Mouse (Mus musculus) CH12.LX (cell line): ENCODE data around the gene Crls1. TPM values are rescaled to one million over a fixed set of nuclear protein-coding genes. Genes with fewer than 3 reads are reported as not detected.

Source experiments
- DNase-seq: peaks from one replicate; pipeline ENCODE4 v3.0.0-alpha.2; 2013; ENCODE audit errors: extremely low read depth
- H3K27ac ChIP-seq: 2 replicates; pipeline ENCODE4 v1.5.1; 2012; ENCODE audit warnings: low read depth, mild to moderate bottlenecking, control low read depth, moderate library complexity; ENCODE audit not compliant: insufficient read depth
- H3K27me3 ChIP-seq: replicated peaks from 2 replicates; pipeline ENCODE3; 2012; ENCODE audit warnings: inconsistent platforms
- H3K36me3 ChIP-seq, 2 experiments: replicated peaks in 1 of 2; 2 replicates each; pipeline versions ENCODE3 to v1.6.1; 2012; ENCODE audit warnings: inconsistent platforms in 1 of 2, low read length in 1 of 2, mild to moderate bottlenecking in 1 of 2, mixed read lengths in 1 of 2, moderate library complexity in 1 of 2; ENCODE audit not compliant: control insufficient read depth in 1 of 2, insufficient read depth in 1 of 2
- H3K4me1 ChIP-seq, 2 experiments: 2 replicates each; pipeline ENCODE4 v1.6.1; 2012; ENCODE audit warnings: inconsistent platforms in 1 of 2, moderate library complexity in 1 of 2; ENCODE audit not compliant: insufficient read depth in 2 of 2, control insufficient read depth in 1 of 2
- H3K4me2 ChIP-seq: 2 replicates; pipeline ENCODE4 v1.6.1; 2012; ENCODE audit warnings: low read depth, mild to moderate bottlenecking, control low read depth; ENCODE audit not compliant: poor library complexity, insufficient read depth, severe bottlenecking
- H3K4me3 ChIP-seq, 3 experiments: fragments of 150-350 bp in 1 of 3; sonication (generic) in 1 of 3; replicated peaks in 1 of 3; 2 replicates each; pipeline versions ENCODE3 to v1.5.1; 2011 to 2012; ENCODE audit warnings: low read depth in 2 of 3, low read length in 2 of 3, mild to moderate bottlenecking in 2 of 3, moderate library complexity in 2 of 3, control low read depth in 1 of 3, improper control_type of control experiment in 1 of 3, inconsistent platforms in 1 of 3, mixed read lengths in 1 of 3; ENCODE audit not compliant: poor library complexity in 1 of 3
- H3K79me2 ChIP-seq: replicated peaks from 2 replicates; pipeline ENCODE4 v1.6.1; 2012; ENCODE audit warnings: mild to moderate bottlenecking, moderate library complexity; ENCODE audit not compliant: control insufficient read depth, poor library complexity, insufficient read depth, severe bottlenecking; ENCODE audit errors: extremely low read depth
- H3K9ac ChIP-seq: 2 replicates; pipeline ENCODE4 v1.6.1; 2012; ENCODE audit warnings: low read depth, mild to moderate bottlenecking, control low read depth, moderate library complexity; ENCODE audit not compliant: insufficient read depth
- H3K9me3 ChIP-seq: replicated peaks from 2 replicates; pipeline ENCODE3; 2012; ENCODE audit warnings: low read length, inconsistent platforms, mixed read lengths
- BHLHE40 ChIP-seq: IDR thresholded peaks from 2 replicates; pipeline ENCODE4 v1.6.1; 2011; ENCODE audit warnings: mild to moderate bottlenecking, low read depth, low read length, improper control_type of control experiment
- CHD1 ChIP-seq: IDR thresholded peaks from 2 replicates; pipeline ENCODE4 v1.6.1; 2012; ENCODE audit warnings: low read depth, low read length, improper control_type of control experiment, inconsistent platforms
- CHD2 ChIP-seq: IDR thresholded peaks from 2 replicates; pipeline ENCODE4 v1.6.1; 2011; ENCODE audit warnings: low read length, improper control_type of control experiment
- CTCF ChIP-seq, 2 experiments: IDR thresholded peaks in 1 of 2; conservative IDR thresholded peaks in 1 of 2; 2 replicates each; pipeline ENCODE4 v1.5.1; 2011 to 2012; ENCODE audit warnings: low read depth in 2 of 2, low read length in 2 of 2, improper control_type of control experiment in 1 of 2, inconsistent platforms in 1 of 2, mild to moderate bottlenecking in 1 of 2, moderate library complexity in 1 of 2
- E2F4 ChIP-seq: IDR thresholded peaks from 2 replicates; pipeline ENCODE4 v1.6.1; 2011; ENCODE audit warnings: low read depth, low read length, improper control_type of control experiment; ENCODE audit not compliant: insufficient replicate concordance
- ELF1 ChIP-seq: IDR thresholded peaks from 2 replicates; pipeline ENCODE4 v1.6.1; 2014; ENCODE audit warnings: low read depth, mild to moderate bottlenecking, inconsistent platforms, low read length, improper control_type of control experiment
- EP300 ChIP-seq: IDR thresholded peaks from 2 replicates; pipeline ENCODE4 v1.6.1; 2011; ENCODE audit warnings: low read length, improper control_type of control experiment
- ETS1 ChIP-seq: conservative IDR thresholded peaks from 2 replicates; pipeline ENCODE4 v1.6.1; 2012; ENCODE audit warnings: low read depth, mild to moderate bottlenecking, inconsistent platforms, low read length, improper control_type of control experiment, moderate library complexity
- GABPA ChIP-seq: IDR thresholded peaks from 2 replicates; pipeline ENCODE4 v1.6.1; 2012; ENCODE audit warnings: low read depth, low read length, improper control_type of control experiment, inconsistent platforms; ENCODE audit not compliant: insufficient replicate concordance
- HCFC1 ChIP-seq: IDR thresholded peaks from 2 replicates; pipeline ENCODE4 v1.6.1; 2012; ENCODE audit warnings: low read depth, mild to moderate bottlenecking, inconsistent platforms, low read length, improper control_type of control experiment
- IRF4 ChIP-seq: IDR thresholded peaks from 2 replicates; pipeline ENCODE4 v1.6.1; 2014; ENCODE audit warnings: low read depth, mild to moderate bottlenecking, inconsistent platforms, low read length, improper control_type of control experiment
- JUN ChIP-seq: IDR thresholded peaks from 2 replicates; pipeline ENCODE4 v1.6.1; 2011; ENCODE audit warnings: low read depth, mild to moderate bottlenecking, low read length, improper control_type of control experiment, moderate library complexity; ENCODE audit not compliant: insufficient read depth
- JUND ChIP-seq: conservative IDR thresholded peaks from 2 replicates; pipeline ENCODE4 v1.6.1; 2011; ENCODE audit warnings: low read depth, low read length, improper control_type of control experiment
- KAT2A ChIP-seq: IDR thresholded peaks from 2 replicates; pipeline ENCODE4 v1.6.1; 2012; ENCODE audit warnings: low read length, improper control_type of control experiment, inconsistent platforms; ENCODE audit not compliant: insufficient replicate concordance
- MAFK ChIP-seq: IDR thresholded peaks from 2 replicates; pipeline ENCODE4 v1.6.1; 2011; ENCODE audit warnings: low read length, improper control_type of control experiment; ENCODE audit not compliant: insufficient replicate concordance
- MAX ChIP-seq: IDR thresholded peaks from 2 replicates; pipeline ENCODE4 v1.6.1; 2011; ENCODE audit warnings: low read length, improper control_type of control experiment
- MAZ ChIP-seq: IDR thresholded peaks from 2 replicates; pipeline ENCODE4 v1.6.1; 2012; ENCODE audit warnings: low read depth, mild to moderate bottlenecking, inconsistent platforms, low read length, improper control_type of control experiment, moderate library complexity
- MEF2A ChIP-seq: IDR thresholded peaks from 2 replicates; pipeline ENCODE4 v1.6.1; 2014; ENCODE audit warnings: low read depth, mild to moderate bottlenecking, inconsistent platforms, low read length, improper control_type of control experiment, borderline replicate concordance
- MXI1 ChIP-seq: IDR thresholded peaks from 2 replicates; pipeline ENCODE4 v1.6.1; 2011; ENCODE audit warnings: mild to moderate bottlenecking, low read depth, low read length, improper control_type of control experiment
- MYC ChIP-seq: IDR thresholded peaks from 2 replicates; pipeline ENCODE4 v1.6.1; 2011; ENCODE audit warnings: low read depth, mild to moderate bottlenecking, improper control_type of control experiment, low read length
- NELFE ChIP-seq: IDR thresholded peaks from 2 replicates; pipeline ENCODE4 v1.6.1; 2011; ENCODE audit warnings: low read depth, low read length, improper control_type of control experiment
- NRF1 ChIP-seq: IDR thresholded peaks from 2 replicates; pipeline ENCODE4 v1.6.1; 2014; ENCODE audit warnings: low read depth, mild to moderate bottlenecking, inconsistent platforms, low read length, improper control_type of control experiment, moderate library complexity
- PAX5 ChIP-seq: IDR thresholded peaks from 2 replicates; pipeline ENCODE4 v1.6.1; 2012; ENCODE audit warnings: low read length, inconsistent platforms, mixed read lengths
- POLR2A ChIP-seq: IDR thresholded peaks from 2 replicates; pipeline ENCODE4 v1.6.1; 2011; ENCODE audit warnings: low read depth, mild to moderate bottlenecking, improper control_type of control experiment, low read length
- POLR2AphosphoS2 ChIP-seq: IDR thresholded peaks from 2 replicates; pipeline ENCODE4 v1.6.1; 2011; ENCODE audit warnings: low read depth, low read length, improper control_type of control experiment
- RAD21 ChIP-seq: IDR thresholded peaks from 2 replicates; pipeline ENCODE4 v1.6.1; 2011; ENCODE audit warnings: low read depth, mild to moderate bottlenecking, low read length, improper control_type of control experiment, moderate library complexity
- RCOR1 ChIP-seq: conservative IDR thresholded peaks from 2 replicates; pipeline ENCODE4 v1.6.1; 2012; ENCODE audit warnings: low read depth, mild to moderate bottlenecking, inconsistent platforms, low read length, improper control_type of control experiment
- SIN3A ChIP-seq: IDR thresholded peaks from 2 replicates; pipeline ENCODE4 v1.6.1; 2012; ENCODE audit warnings: low read length, improper control_type of control experiment, inconsistent platforms
- SMC3 ChIP-seq: IDR thresholded peaks from 2 replicates; pipeline ENCODE4 v1.6.1; 2011; ENCODE audit warnings: low read depth, low read length, improper control_type of control experiment
- TBP ChIP-seq: conservative IDR thresholded peaks from 2 replicates; pipeline ENCODE4 v1.6.1; 2011; ENCODE audit warnings: low read depth, low read length, improper control_type of control experiment
- TCF12 ChIP-seq: IDR thresholded peaks from 2 replicates; pipeline ENCODE4 v1.6.1; 2014; ENCODE audit warnings: low read depth, mild to moderate bottlenecking, inconsistent platforms, low read length, improper control_type of control experiment
- UBTF ChIP-seq: IDR thresholded peaks from 2 replicates; pipeline ENCODE4 v1.6.1; 2012; ENCODE audit warnings: low read depth, mild to moderate bottlenecking, inconsistent platforms, low read length, improper control_type of control experiment, moderate library complexity
- USF2 ChIP-seq: conservative IDR thresholded peaks from 2 replicates; pipeline ENCODE4 v1.6.1; 2011; ENCODE audit warnings: low read depth, low read length, improper control_type of control experiment
- ZC3H11A ChIP-seq: IDR thresholded peaks from 2 replicates; pipeline ENCODE4 v1.6.1; 2012; ENCODE audit warnings: low read depth, mild to moderate bottlenecking, inconsistent platforms, low read length, improper control_type of control experiment
- ZKSCAN1 ChIP-seq: IDR thresholded peaks from 2 replicates; pipeline ENCODE4 v1.6.1; 2012; ENCODE audit warnings: low read depth, inconsistent platforms, low read length, improper control_type of control experiment, borderline replicate concordance
- ZMIZ1 ChIP-seq: IDR thresholded peaks from 2 replicates; pipeline ENCODE4 v1.6.1; 2012; ENCODE audit warnings: low read depth, mild to moderate bottlenecking, inconsistent platforms, low read length, improper control_type of control experiment
- ZNF384 ChIP-seq: IDR thresholded peaks from 2 replicates; pipeline ENCODE4 v1.6.1; 2012; ENCODE audit warnings: low read depth, low read length, improper control_type of control experiment, inconsistent platforms
- dilution Hi-C: fragments of 300-500 bp; cut with MboI; formaldehyde crosslinking; loops from 2 replicates; pipeline ENCODE4 v1.14.3; 2020; ENCODE audit warnings: low sequenced_read_pairs; ENCODE audit not compliant: extremely low pct_unique_long_range_greater_than_20kb, extremely low pct_ligation_motif_present
- in situ Hi-C: fragments of 300-500 bp; cut with MboI; formaldehyde crosslinking; loops from 3 replicates; pipeline ENCODE4 v1.14.3; 2019; ENCODE audit warnings: low sequenced_read_pairs, low pct_ligation_motif_present, low pct_unique_long_range_greater_than_20kb, mixed read lengths
- polyA plus RNA-seq: library from polyadenylated mRNA; unstranded; fragments of >175 nt; gene quantifications from 2 replicates; pipeline ENCODE4 v1.2.1, GENCODE M21; 2012; ENCODE audit warnings: low read depth; ENCODE audit not compliant: insufficient read length
- total RNA-seq, 2 experiments: library from RNA; depleted of rRNA; stranded (reverse); fragments of 300-350 nt in 1 of 2; fragments of >200 nt in 1 of 2; gene quantifications; 2 replicates each; pipeline ENCODE4 v1.2.3; 2012 to 2014

Gene Crls1
- total RNA-seq (2012; rRNA removed) (29.7 and 31.8 TPM in 2 replicates), total RNA-seq (2014; rRNA removed) (105 and 109 TPM in 2 replicates), polyA plus RNA-seq (34.5 and 44.9 TPM in 2 replicates)

DNA sequence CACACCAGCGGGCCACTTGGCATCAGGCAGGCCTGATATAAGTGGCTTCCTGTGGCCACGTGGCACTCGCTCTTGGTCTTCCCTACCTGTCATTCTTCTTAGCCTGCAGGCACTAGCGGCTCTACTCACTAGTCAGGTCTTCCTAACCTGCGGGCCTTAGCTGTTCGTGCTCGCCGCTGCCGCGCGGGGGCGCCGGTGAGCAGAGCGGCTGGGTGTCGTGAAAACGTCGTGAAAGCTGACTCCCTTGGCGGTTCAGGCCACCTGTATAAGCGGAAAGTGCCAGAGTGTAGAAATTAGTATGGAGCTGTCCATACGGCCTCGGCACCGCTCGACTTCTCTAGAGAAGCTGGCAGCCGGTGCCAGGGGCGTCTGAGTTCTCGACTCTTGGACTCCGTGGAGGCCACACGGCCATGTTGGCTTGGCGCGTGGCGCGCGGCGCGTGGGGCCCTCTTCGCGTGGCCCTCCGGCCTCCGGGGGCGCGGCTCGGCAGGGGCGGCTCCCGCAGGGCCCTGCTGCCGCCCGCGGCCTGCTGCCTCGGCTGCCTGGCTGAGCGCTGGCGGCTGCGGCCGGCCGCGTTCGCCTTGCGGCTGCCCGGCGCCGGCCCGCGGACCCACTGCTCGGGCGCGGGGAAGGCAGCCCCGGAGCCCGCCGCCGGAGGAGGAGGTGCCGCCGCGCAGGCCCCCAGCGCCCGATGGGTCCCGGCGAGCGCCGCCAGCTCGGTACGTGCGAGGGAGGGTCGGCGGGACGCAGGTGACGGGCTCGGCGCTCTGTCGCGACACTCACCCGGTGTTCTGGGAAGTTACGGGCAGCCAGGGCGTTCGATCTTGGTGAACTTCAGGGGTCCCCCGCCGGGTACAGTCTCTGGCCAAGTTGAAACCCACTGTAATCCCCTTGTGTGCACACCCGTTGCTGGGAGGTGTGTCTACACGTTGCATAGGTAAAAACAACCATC is at the start of gene Crls1:
Gene Crls1, plus strand, starts transcription at position 260 of the 952 bp plus-strand sequence.
- Histone ChIP-seq H3K9ac (peak within 1 kb of the TSS; percentile 95), H3K9me3 (no peaks in the 10 kb centered on the region), H3K4me2 (peak within 1 kb of the TSS; percentile 76), H3K4me1 (peaks cover 3 to 23% of the 10 kb centered on the region in 2 experiments; a peak in 3 of 4 replicates), H3K79me2 (peaks cover 22% of the 10 kb centered on the region), H3K27me3 (no peaks in the 10 kb centered on the region), H3K4me3 (peak within 1 kb of the TSS; percentile 92 to 99 (median 93)), H3K27ac (peak within 1 kb of the TSS; percentile 24; the same call in 1 of the 2 replicates), H3K36me3 (peaks cover 20 to 41% of the 10 kb centered on the region in 2 experiments)
- peak; percentile 92 for DNase-seq
- dilution Hi-C loops: no loop called here
- in situ Hi-C loops: loop anchor here (5.0 kb wide), 1 partner anchor 56 kb away; no protein-coding TSS in a partner anchor
- TF ChIP-seq CTCF (conservative IDR thresholded peaks at IDR 0.05 in 1 of 2, IDR thresholded peaks at IDR 0.05 in 1 of 2; ENCODE audit: low read depth in 2 of 2, low read length in 2 of 2): peak; percentile 62 to 94
- TF ChIP-seq TBP: peak; percentile 94
- no peak for TF ChIP-seq JUND
- peak; percentile 42; the same call in 1 of the 2 replicates for TF ChIP-seq USF2
- peak; percentile 89 for TF ChIP-seq KAT2A
- peak; percentile 63 for TF ChIP-seq ELF1
- peak; percentile 78 for TF ChIP-seq SMC3
- TF ChIP-seq BHLHE40: no peak
- peak; percentile 71 for TF ChIP-seq IRF4
- TF ChIP-seq ETS1: 0 out of 2 replicates have a peak, but pooled peaks have one; percentile 14
- peak; percentile 70 for TF ChIP-seq MEF2A
- peak; percentile 88; the same call in 1 of the 2 replicates for TF ChIP-seq MAX
- TF ChIP-seq ZKSCAN1: no peak
- TF ChIP-seq HCFC1: peak; percentile 88
- TF ChIP-seq NRF1: 0 out of 2 replicates have a peak, but pooled peaks have one; percentile 29
- TF ChIP-seq RCOR1: no peak
- TF ChIP-seq MAFK: 0 out of 2 replicates have a peak, but pooled peaks have one; percentile 31
- TF ChIP-seq CHD1: no peak
- TF ChIP-seq ZC3H11A: 0 out of 2 replicates have a peak, but pooled peaks have one; percentile 1
- TF ChIP-seq ZNF384: no peak
- peak; percentile 97 for TF ChIP-seq SIN3A
- TF ChIP-seq JUN: no peak
- TF ChIP-seq EP300: no peak
- TF ChIP-seq POLR2AphosphoS2: no peak
- TF ChIP-seq POLR2A: peak; percentile 97
- peak; percentile 32; the same call in 1 of the 2 replicates for TF ChIP-seq GABPA
- peak; percentile 71; the same call in 1 of the 2 replicates for TF ChIP-seq MAZ
- TF ChIP-seq NELFE: peak; percentile 94
- no peak for TF ChIP-seq E2F4
- TF ChIP-seq TCF12: peak; percentile 86
- peak; percentile 35 for TF ChIP-seq RAD21
- peak; percentile 82 for TF ChIP-seq MYC
- TF ChIP-seq PAX5: no peak
- TF ChIP-seq MXI1: peak; percentile 93
- peak; percentile 92 for TF ChIP-seq ZMIZ1
- TF ChIP-seq CHD2: no peak
- TF ChIP-seq UBTF: peak; percentile 86
